Mouse (Mus musculus): ENCODE measurements around the gene Ltbp1.

- TF ChIP-seq POLR2A (IDR thresholded peaks at IDR 0.05; ENCODE audit: borderline replicate concordance, extremely low read depth, low read depth, low read length), result no peak
- no peak for TF ChIP-seq CTCF (IDR thresholded peaks at IDR 0.05; ENCODE audit: insufficient read depth, low read length)
Measured at GRCm38 (mm10) chr17:75292986-75293385, 287.6 kb downstream of the Ltbp1 start.
